Mouse (Mus musculus) cerebellum, postnatal 14 days (tissue): Measurements from ENCODE around the gene Hp.

Source experiments
- DNase-seq, 2 experiments: peaks; one replicate each; pipeline ENCODE4 v3.0.0; 2021; ENCODE audit warnings: mixed read lengths in 2 of 2

Gene Hp

DNA sequence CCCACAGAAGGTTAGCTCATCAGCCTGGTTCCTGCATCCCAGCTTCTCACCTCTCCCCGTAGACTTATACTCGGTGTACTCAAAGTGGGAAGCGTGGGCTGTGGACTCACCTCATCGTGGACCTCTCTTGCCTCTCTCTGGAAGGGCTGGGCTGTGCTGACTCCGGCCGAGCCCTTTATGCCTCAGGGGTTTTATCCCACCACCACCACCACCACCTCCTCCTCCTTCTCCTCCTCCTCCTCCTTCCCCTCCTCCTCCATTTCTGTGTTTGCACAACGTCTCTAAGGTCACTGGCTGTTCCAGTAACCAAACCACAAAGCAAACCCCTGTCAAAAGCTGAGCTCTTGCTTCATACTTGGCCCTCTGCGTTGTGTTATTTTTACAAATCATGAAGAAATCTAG lies at the start of gene Hp:
Gene Hp, minus strand, starts transcription at position 273 of the 402 bp plus-strand sequence.
- DNase-seq, result no peak

DNA sequence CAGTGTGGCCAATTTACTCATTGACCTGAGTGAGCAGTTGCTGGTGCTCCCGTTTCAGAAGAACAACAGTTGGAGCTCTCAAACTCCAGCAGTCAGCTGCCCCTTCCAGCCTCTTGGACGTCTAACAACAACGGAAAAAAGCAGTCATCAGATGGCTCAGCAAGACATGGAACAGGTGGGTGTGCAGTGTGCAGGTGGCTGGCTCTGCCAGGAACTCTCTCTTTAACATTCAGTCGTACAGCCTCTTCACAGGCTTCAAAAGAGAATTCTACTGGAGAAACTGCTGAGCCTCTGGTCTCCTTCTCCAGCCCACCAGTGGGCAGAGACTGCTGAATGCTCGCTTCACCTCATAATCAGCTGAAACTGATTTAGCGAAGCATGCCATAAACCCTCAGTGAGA lies 49.7 kb upstream of the Hp start:
- DNase-seq, result no peak

DNA sequence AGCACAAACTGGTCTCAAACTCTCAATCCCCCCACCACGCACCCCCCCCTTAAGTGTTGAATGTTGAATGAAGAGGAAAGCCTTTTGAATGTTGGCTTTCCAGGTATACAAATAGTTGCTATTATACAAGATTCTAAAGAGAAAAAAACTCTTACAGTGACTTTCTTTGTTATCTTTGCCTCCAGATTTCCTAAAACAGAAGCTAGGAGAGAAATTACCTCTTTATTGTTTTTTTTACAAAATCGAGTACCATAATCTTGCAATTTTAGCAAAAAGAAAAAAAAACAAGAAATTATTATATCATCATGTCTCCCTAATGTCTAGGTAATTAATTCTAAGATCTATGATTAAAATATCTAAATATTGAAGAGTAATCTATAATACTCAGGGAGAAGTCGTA lies 36.6 kb upstream of the Hp start:
- DNase-seq, result no peak

DNA sequence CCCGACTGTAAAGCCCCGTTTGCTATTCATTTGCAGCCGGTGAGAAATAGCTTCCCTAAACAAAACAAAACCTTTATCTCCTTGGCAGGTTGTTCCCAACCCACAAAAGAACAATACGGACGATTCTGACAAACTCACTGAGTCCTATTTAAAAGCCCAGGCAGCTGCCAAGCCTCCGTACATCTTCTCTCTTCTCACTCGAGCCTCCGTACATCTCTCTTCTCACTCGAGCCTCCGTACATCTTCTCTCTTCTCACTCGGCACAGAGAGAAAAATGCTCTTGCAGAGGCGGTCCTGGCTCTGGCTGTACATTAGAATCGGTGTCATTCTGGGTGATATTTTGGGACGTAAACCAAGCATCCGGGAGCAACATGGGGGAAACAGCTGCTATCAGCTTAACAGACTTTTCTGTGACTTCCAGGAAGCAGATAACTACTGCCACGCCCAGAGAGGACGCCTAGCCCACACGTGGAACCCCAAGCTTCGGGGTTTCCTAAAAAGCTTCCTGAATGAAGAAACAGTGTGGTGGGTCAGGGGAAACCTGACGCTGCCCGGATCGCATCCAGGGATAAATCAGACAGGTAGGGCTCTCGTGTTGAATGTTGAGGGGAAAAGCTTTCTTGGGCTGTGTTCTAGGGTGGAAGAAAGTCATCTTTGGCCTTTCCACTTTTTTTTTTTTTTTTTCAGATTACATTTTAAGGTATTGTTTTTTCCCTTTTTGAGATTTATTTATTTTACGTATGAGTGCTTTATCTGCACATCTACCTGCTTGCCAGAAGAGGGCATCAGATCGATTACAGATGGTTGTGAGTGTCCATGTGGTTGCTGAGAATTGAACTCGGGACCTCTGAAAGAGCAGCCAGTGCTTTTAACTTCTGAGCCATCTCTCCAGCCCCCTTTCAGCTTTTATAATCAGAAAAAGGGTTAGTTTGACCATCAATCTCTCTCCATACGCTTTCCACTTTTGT lies 35.6 kb upstream of the Hp start, which contains the start of gene Pkd1l3:
Gene Pkd1l3, plus strand, starts transcription at position 275 of the 968 bp plus-strand sequence.
- DNase-seq, result no peak

DNA sequence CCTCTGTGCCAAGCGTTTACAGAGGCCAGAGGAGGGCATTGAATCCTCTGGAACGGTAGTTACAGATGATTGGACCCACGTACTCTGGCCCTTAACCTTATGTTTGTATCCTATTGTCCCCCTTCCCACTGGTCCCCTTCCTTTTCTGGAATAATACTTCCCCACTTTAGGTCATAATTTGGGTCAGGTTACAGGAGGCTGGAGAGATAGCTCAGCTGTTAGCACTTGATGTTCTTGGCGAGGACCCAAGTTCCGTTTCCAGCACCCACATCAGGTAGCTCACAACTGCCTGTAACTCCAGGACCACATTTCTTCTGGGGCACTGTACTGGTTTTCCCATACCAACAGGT lies 30.2 kb upstream of the Hp start:
- DNase-seq, result peak; percentile 30 to 47

DNA sequence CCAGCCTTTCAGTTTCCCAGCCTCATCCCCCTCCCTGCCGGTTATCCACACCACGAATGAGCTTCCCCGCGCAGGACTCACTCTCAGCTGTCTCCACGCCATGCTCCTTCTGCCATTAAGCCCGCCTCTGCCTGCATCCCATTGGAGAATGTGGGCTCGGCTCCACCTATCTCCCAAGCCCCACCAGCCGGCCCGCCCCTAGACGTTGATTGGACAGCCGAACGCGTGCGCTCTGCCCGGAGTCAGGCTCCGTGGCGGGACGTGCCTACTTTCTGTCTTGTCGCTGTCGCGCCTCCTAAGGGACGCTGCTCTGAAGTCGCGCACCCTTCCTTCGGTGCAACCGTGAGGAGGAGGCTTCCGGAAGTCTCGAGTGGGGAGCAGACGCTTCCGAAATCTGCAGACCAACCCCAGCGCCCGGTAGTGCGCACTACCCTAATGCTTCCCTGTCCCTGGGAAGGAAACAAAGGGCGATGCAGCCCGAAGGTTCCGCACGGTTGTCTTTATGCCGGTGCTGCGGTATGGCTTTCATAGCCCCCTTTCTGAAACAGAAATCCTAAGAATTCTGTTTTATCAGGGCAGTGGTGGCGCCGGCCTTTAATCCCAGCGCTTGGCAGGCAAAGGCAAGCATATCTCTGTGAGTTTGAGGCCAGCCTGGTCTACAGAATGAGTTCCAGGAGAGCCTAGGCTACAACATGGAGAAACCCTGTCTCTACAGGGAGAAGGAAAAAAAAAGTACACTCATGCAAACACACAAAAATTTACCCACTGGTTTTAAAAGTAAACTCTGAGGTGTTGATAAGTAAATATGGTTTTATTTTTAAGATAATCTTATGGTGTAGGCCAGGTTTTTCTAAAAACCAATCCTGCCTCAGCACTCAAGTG lies 29.5 kb upstream of the Hp start, which contains the start of gene Dhodh:
Gene Dhodh, minus strand, starts transcription at position 403 of the 882 bp plus-strand sequence.
- peak; percentile 97 for DNase-seq

DNA sequence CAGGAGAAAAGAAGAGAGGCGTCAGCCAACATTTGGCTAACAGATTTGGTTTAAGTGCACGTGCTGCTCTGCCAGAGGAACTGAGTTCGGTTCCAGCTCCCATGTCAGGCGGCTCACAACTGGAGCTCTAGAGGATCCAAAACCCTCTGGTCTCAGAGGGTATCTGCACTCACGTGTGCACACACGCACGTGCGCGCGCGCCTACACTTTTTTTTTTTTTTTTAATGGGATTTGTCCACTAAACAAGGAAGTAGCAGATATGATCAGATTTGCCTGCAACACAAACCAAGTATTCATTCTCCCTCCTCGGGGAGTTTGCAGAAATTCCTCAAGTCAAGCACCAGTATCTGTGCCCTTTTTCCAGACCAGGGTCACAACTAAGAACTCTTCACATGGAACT lies 28.7 kb upstream of the Hp start:
- DNase-seq, result peak in 1 of 2 experiments; percentile 24

- DNase-seq, result no peak
Observed at GRCm38 (mm10) chr8:109606725-109607124, 27.8 kb upstream of the Hp start.

GRCm38 (mm10) chr8:109595854-109596253 lies 16.9 kb upstream of the Hp start:
- DNase-seq, result peak; percentile 54 to 70

DNA sequence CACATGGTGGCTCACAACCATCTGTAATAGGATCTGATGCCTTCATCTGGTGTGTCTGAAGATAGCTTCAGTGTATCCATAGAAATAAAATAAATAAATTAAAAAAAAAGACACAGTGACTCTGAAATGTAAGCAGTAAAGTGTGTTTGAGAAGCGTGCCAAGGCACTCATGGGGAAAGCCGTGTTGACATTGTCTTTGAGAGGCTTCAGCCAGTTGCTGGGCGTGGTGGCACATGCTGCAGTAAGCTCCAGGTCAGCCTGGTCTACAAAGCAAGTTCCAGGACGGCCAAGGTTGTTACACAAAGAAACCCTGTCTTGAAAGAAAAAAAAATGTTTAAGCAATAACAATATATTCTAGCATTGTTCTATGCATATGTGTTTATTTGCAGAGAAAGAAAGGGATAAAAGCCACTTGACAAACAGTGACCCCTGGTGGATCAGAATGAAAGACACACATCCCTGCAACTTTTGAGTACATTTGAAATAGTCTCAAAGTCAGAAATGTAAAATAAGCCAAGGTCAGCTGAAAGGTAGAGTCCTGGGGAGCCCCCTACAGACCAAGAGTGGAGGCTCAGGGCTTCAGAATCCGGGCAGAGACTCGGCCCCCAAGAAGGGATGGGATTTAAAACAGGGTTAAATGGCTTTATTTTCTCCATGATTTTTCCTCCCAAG lies 14.3 kb upstream of the Hp start:
- DNase-seq, result peak in 1 of 2 experiments; percentile 9

- DNase-seq, result no peak
Observed at GRCm38 (mm10) chr8:109592164-109592563, 13.2 kb upstream of the Hp start.

GRCm38 (mm10) chr8:109591367-109591766 lies 12.4 kb upstream of the Hp start:
- no peak for DNase-seq

DNA sequence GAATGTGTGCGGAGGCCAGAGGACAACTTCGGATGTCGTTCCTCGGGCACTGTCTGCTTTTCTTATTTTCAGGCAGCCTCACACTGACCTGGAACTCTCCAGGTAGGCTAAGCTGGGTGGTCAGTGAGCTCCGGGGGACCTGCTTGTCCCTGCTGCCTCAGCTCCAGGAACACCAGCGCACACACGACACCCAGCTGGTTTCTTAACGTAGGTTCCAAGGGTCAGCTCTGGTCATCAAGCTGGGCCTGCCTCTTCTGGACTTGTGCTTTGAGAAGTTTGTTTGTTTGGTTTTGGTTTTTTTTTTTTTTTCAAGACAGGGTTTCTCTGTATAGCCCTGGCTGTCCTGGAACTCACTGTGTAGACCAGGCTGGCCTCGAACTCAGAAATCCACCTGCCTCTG lies 11.9 kb upstream of the Hp start:
- no peak for DNase-seq

DNA sequence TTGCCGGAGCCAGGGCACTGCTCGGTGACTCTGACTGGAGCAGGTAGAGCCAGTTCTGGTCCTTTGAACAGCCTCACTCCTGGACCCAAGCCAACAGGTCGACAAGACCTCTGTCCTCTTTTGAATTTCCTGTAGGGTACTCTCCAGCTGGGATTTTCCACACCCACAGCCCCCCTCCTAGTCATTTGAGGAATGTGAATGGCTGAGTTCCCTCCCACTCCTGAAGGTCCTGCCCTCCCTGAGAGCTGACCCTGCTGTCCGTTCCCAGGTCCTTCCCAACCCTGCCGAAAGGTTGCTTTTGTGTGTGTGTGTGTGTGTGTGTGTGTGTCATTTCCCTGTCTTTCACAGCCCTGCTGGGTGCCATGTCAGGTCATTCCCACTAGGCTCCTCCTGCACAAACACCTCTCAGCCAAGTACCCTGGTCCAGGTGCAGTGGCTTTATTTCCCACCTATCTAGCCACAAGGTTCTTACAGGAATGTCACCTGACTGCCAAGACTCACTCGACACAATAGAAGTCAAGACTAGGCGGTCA lies 8.1 kb upstream of the Hp start:
- no peak for DNase-seq

- DNase-seq, result no peak
Observed at GRCm38 (mm10) chr8:109585652-109586051, 6.7 kb upstream of the Hp start.

- DNase-seq, result no peak
Observed at GRCm38 (mm10) chr8:109584830-109585229, 5.9 kb upstream of the Hp start.

DNA sequence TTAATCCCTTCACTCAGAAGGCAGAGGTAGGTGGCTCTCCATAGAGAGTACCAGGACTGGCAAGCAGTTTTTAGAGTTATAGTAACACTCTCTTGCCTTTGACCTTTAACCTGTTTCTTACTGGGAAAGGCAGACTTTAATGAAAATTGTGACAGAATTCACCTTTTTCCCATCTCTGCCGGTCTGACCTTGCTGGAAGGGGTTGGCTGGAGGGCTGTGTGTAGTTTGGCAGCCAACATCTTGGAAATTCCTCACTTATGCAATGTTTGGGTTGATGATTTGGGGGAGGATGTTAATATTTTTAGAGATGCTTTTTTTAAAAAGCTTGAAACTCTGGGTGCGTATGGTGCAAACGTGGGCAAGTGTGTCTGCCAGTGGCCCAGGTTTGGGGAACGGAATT lies 5.3 kb upstream of the Hp start:
- DNase-seq, result no peak

GRCm38 (mm10) chr8:109576311-109576710 lies 2.7 kb downstream of the Hp start:
- DNase-seq, result no peak

DNA sequence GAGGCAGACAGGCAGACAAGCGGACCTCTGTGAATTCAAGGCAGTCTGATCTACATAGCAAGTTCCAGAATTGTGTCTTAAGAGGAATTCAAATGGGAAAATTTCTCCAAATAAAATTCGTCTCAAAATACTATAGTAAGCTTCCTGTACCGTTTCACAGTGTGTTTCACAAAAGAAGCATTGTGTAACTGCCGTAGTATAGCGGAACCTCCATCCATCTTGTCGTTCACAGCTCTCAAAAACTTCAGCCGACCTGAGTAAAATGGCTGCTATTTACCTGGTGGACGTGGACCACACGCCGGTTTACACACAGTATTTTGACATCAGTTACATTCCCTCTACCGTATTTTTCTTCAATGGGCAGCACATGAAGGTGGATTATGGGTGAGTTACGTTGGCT lies 7.8 kb downstream of the Hp start:
- DNase-seq, result no peak

DNA sequence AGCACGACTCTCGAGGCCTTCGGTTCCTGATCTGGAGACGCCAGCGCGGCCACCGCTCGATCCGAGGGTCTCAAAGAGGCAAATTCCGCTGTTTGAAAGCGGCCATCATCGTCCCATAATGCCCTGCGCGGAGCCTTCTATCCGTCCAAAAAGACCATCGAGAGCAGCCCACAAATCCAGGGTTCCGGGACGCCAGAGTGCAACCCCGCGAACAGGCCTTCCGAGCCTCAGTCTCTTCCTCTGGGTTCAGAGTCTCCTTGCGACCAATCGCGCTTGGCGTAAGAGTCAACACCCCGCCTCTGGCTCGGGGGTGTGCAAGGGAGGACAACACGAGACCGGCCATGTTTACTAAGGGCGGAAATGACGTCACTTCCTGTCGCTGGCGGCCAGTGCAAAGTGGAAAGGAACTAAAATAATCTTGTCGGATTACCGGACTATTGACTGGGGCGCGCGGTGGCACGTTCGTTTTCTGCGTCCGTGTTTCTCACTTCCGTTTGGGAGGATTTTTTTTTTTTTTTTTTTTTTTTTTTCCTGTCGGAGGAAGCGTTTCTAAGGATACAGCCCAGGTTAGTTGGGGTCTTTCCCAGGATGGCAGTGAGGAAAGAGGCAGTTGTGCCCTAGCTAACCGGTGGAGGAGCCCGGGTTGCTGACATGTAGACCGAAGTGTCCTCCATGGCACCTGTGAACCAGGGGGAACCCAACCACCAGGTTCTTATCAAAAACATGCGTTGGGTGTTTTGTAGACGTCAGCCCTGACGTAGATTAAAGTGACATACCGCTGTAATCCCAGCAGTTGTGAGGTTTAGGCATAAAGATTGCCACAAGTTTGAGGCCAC lies 13.3 kb downstream of the Hp start, which contains the start of the genes Dhx38 and Txnl4b:
Gene Dhx38, minus strand, starts transcription at position 364 of the 836 bp plus-strand sequence.
Gene Txnl4b, plus strand, starts transcription at position 395 of the 836 bp plus-strand sequence.
- peak; percentile 99 for DNase-seq

DNA sequence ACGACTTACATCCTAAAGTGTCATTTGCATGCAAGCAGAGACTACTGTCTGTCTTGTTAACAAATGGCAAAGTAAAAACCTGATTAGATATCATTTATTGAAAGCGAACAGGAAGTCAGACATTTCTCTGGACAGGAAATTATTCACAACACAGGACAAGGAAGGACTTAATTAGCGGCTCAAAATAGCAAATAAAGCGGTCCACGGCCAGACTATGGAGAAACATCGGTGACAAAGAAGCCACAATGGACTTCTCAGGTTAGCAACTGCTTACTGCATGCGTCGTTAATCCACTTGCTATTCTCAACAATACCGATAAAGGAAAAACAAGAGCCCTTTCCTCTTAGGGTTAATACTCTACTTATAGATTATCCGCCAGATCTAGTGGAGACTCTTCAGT lies 14.2 kb downstream of the Hp start:
- DNase-seq, result no peak
